Mouse (Mus musculus): ENCODE measurements at regions not wholly inside any gene's neighbourhood (a gene's known extent, or its start where the extent isn't known, plus 50 kb on each side); places are given as distances from the start of the nearest gene placed in this dataset.
A peak's percentile ranks its signal among the peaks of the same experiment; 100 is the strongest.
"Not testable (repeated sequence)": the region's sequence is repeated elsewhere in the genome, so short reads cannot be mapped to it uniquely, and the experiment has no call there.

GRCm38 (mm10) chrX:50565031-50565430 is 136.7 kb upstream of the Olfr1324 start:
- intact Hi-C loops (cut with DNase I) = loop anchor here (10.0 kb wide), 1 partner anchor 50 kb away; no protein-coding TSS in a partner anchor
- DNase-seq (ENCODE audit: extremely low spot score in 1 of 2, low spot score in 2 of 2) = not testable (repeated sequence)

GRCm38 (mm10) chrX:50560915-50561314 is 132.6 kb upstream of the Olfr1324 start:
- DNase-seq (ENCODE audit: extremely low spot score in 1 of 2, low spot score in 2 of 2) = no peak
- intact Hi-C loops (cut with DNase I) = loop anchor here (10.0 kb wide), 1 partner anchor 54 kb away; no protein-coding TSS in a partner anchor

- intact Hi-C loops (cut with DNase I) = no loop called here
- DNase-seq (ENCODE audit: extremely low spot score in 1 of 2, low spot score in 2 of 2) = peak in 1 of 2 experiments; percentile 50
These were observed 122.0 kb upstream of the Olfr1324 start for GRCm38 (mm10) chrX:50550297-50550696.

GRCm38 (mm10) chrX:50549713-50550112 is 121.4 kb upstream of the Olfr1324 start:
- peak in 1 of 2 experiments; percentile 73 for DNase-seq (ENCODE audit: extremely low spot score in 1 of 2, low spot score in 2 of 2)
- intact Hi-C loops (cut with DNase I) = no loop called here

- intact Hi-C loops (cut with DNase I); DNase-seq (ENCODE audit: extremely low spot score in 1 of 2, low spot score in 2 of 2): not testable (repeated sequence)
These were observed 109.5 kb upstream of the Olfr1324 start for GRCm38 (mm10) chrX:50537785-50538159.

DNA sequence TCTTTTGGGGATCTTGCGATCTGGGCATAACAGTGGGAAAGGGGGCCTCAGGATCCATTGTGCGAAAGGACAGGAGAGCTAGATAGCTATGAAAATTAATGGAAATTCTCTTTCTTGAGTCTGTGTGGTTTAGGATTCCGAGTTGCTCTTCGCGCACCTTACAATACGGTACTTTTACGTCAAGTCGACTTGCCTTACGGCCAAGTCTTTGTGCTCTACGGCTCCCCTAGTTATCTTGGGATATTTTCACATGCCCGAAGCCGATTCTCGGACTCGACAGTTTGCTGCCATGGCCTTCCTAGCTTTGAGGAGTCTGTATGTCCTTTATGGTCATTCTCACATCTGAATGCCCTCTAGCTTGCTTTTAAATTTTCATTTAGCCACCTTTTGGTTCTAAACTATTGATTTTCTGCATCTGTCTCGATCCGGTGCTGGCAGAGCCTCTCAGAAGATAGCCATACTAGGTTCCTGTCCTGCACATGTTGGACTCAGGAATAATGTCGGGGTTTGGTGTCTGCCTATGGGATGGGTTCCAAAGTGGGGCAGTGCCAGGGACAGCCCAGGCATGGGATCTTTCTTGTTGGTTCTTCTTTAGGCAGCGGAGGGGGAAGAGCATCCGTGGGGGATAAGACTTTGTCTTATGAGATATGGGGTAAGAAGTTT is 109.0 kb upstream of the Olfr1324 start:
- intact Hi-C loops (cut with DNase I) = no loop called here
- DNase-seq (ENCODE audit: extremely low spot score in 1 of 2, low spot score in 2 of 2) = peak in 1 of 2 experiments; percentile 66

GRCm38 (mm10) chrX:50504047-50504446 is 75.7 kb upstream of the Olfr1324 start:
- intact Hi-C loops (cut with DNase I) = loop anchor here (5.0 to 10.0 kb wide), 2 partner anchors 1129 to 1157 kb away; no protein-coding TSS in a partner anchor
- DNase-seq (ENCODE audit: extremely low spot score in 1 of 2, low spot score in 2 of 2) = no peak

DNA sequence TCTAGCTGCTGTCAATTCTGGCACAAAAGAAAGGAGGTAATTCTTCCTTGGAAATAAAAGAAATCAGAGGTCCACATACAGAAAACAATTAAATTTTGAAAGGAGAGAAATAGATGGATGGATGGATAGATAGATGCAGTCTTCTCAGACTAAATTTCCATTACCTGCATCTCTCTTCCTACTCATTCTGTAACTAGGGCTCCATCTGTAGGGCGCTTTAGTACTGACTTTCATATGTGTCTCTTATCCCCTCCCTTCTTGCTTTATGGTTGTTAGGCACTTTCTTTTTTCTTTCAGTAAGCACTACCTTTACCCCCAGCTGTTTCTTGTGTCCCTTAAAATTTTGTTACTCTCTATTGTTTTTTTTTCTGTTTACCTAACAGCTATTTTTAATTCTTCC is 72.9 kb upstream of the Olfr1324 start:
- peak in 1 of 2 experiments; percentile 0 for DNase-seq (ENCODE audit: extremely low spot score in 1 of 2, low spot score in 2 of 2)
- intact Hi-C loops (cut with DNase I) = loop anchor here (5.0 to 10.0 kb wide), 2 partner anchors 1126 to 1154 kb away; no protein-coding TSS in a partner anchor

GRCm38 (mm10) chrX:50490477-50490967 is 62.2 kb upstream of the Olfr1324 start:
- intact Hi-C loops (cut with DNase I); DNase-seq (ENCODE audit: extremely low spot score in 1 of 2, low spot score in 2 of 2): not testable (repeated sequence)

Measured in left cerebral cortex, postnatal 10 days (tissue).